Mouse (Mus musculus) midbrain, embryonic 11.5 days (tissue): Measurements from ENCODE around the gene Lypla2. TPM values are rescaled to one million over a fixed set of nuclear protein-coding genes. Genes with fewer than 3 reads are reported as not detected.
A peak's percentile ranks its signal among the peaks of the same experiment; 100 is the strongest.

Experiments used
- ATAC-seq: fragments of 200-750 bp; cut with Nextera tagmentation; 2 replicates; pipeline ENCODE4 v1.8.0; 2017; ENCODE audit warnings: moderate TSS enrichment, moderate library complexity; ENCODE audit not compliant: low FRiP score
- DNase-seq: peaks from one replicate; pipeline ENCODE4 v3.0.0; 2015; ENCODE audit warnings: low spot score; ENCODE audit errors: missing footprints
- H3K27ac ChIP-seq: fragments of 300-500 bp; sonication (generic); 2 replicates; pipeline ENCODE4 v1.5.1; 2014; ENCODE audit warnings: low read depth, low read length
- H3K27me3 ChIP-seq: fragments of 300-500 bp; sonication (generic); 2 replicates; pipeline ENCODE4 v1.6.1; 2014; ENCODE audit warnings: mild to moderate bottlenecking, low read length, moderate library complexity, mixed read lengths; ENCODE audit not compliant: control insufficient read depth, insufficient read depth
- H3K36me3 ChIP-seq: fragments of 300-500 bp; sonication (generic); 2 replicates; pipeline ENCODE4 v1.6.1; 2014; ENCODE audit warnings: mild to moderate bottlenecking, low read length, moderate library complexity, mixed read lengths; ENCODE audit not compliant: control insufficient read depth, insufficient read depth
- H3K4me1 ChIP-seq: fragments of 300-500 bp; sonication (generic); 2 replicates; pipeline ENCODE4 v1.6.1; 2014; ENCODE audit warnings: low read length; ENCODE audit not compliant: control insufficient read depth, insufficient read depth
- H3K4me2 ChIP-seq: fragments of 300-500 bp; sonication (generic); 2 replicates; pipeline ENCODE4 v1.6.1; 2014; ENCODE audit warnings: mild to moderate bottlenecking, moderate library complexity
- H3K4me3 ChIP-seq: fragments of 300-500 bp; sonication (generic); 2 replicates; pipeline ENCODE4 v1.5.1; 2014; ENCODE audit warnings: low read depth, low read length
- H3K9ac ChIP-seq: fragments of 300-500 bp; sonication (generic); 2 replicates; pipeline ENCODE4 v1.6.1; 2014; ENCODE audit warnings: low read length
- H3K9me3 ChIP-seq: fragments of 300-500 bp; sonication (generic); 2 replicates; pipeline ENCODE4 v1.6.1; 2016; ENCODE audit warnings: low read length; ENCODE audit not compliant: control insufficient read depth
- WGBS: fragments of 180-500 bp; shearing (Covaris S2); extraction: QIAGEN DNeasy Blood & Tissue Kit; methylation state at CpG from one replicate; pipeline ENCODE4 v1.1.7; 2014; 5-methylcytosine and 5-hydroxymethylcytosine counted together
- polyA plus RNA-seq: library from polyadenylated mRNA; unstranded; fragments of >200 nt; fragmentation: Nextera tagmentation; extraction: Ambion mirVana; gene quantifications from 2 replicates; pipeline ENCODE4 v1.2.1, GENCODE M21; 2014

The Lypla2 gene
- polyA plus RNA-seq, 1 experiment from 2014 or later, result 144 TPM

DNA sequence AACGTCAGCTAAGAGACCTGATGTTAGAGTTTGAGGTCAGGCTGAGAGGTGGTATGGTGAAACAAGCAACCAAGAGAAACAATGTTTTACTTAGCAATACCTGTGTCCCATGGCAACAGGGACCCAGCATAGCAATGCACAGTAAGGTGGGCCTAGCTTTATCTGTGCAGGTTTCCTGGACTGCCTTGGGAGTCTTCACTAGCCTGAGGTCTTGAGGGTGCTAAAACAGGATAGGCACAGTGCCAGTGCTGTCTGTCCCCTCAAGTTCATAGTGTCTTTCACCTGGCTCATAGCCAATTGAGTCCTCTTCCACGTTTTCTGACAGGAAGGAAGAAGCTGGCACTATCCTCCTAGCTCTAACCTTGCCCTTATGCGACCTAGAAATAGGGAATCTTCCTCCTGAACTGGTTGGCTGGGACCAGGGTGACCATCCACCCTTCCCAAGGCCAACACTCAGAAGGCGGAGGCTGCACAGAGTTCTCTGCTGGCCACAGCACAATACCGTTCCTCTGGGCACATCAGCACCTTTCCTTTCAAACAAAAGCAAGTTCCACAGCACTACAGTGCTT lies 31.8 kb upstream of the Lypla2 start:
- H3K27ac ChIP-seq, result no peak overlapping the region
- H3K9ac ChIP-seq, result no peak overlapping the region
- H3K4me1 ChIP-seq, result no peaks in the 10 kb centered on the region
- peaks cover 36% of the 10 kb centered on the region for H3K36me3 ChIP-seq
- no peaks in the 10 kb centered on the region for H3K27me3 ChIP-seq
- H3K4me3 ChIP-seq, result no peak overlapping the region
- H3K4me2 ChIP-seq, result no peak overlapping the region
- 92% methylated on average over 5 of the region's 5 CpGs for WGBS
- ATAC-seq (no peak), DNase-seq (peak; percentile 26)
- H3K9me3 ChIP-seq, result no peaks in the 10 kb centered on the region

DNA sequence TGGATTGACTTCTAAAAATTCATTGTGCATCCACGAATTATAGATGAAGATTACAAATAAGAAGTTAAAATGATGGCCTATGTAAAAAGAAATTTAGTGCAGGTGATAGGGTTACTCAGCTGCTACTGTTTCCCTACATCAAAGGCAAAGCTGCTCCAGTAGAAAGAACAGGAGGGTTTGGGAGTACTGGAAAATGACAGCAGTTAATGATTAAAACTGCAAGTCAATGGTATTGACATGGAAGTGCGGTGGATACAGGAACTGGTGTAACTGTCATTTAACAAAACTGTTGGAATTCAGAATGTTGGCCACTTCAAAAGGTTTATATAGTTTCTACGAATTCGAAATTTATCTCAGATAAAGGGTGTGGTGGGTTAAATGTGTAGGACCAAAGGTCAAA lies 22.7 kb upstream of the Lypla2 start:
- Histone ChIP-seq H3K4me2 (no peak overlapping the region), H3K4me1 (no peaks in the 10 kb centered on the region), H3K36me3 (0 out of 2 replicates have a peak, but pooled peaks cover 3% of the 10 kb centered on the region), H3K27ac (no peak overlapping the region), H3K9ac (no peak overlapping the region), H3K9me3 (peaks cover 4% of the 10 kb centered on the region; the same call in 1 of the 2 replicates), H3K4me3 (no peak overlapping the region), H3K27me3 (no peaks in the 10 kb centered on the region)
- 90% methylated on average over 4 of the region's 4 CpGs for WGBS
- no peak for ATAC-seq
- DNase-seq, result no peak

DNA sequence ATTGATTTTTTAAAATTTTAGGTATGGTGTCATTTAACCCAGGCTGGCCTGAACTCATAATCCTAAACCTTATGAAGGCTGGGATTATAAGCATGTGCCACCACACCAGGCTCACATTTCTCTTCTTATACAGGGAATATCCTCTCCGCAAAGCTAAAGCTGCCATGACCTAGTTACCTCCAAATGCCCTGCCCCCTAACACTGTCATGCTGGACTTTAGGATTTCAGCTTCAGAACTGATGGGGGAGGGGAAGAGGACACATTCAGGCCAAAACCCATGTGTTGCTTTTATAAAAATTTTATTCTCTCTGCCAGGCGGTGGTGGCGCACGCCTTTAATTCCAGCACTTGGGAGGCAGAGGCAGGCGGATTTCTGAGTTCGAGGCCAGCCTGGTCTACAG lies 21.5 kb upstream of the Lypla2 start:
- no peaks in the 10 kb centered on the region for H3K27me3 ChIP-seq
- H3K4me3 ChIP-seq, result no peak overlapping the region
- no peaks in the 10 kb centered on the region for H3K4me1 ChIP-seq
- WGBS, result 96% methylated on average over 6 of the region's 6 CpGs
- H3K36me3 ChIP-seq, result 0 out of 2 replicates have a peak, but pooled peaks cover 3% of the 10 kb centered on the region
- peaks cover 4% of the 10 kb centered on the region; the same call in 1 of the 2 replicates for H3K9me3 ChIP-seq
- no peak overlapping the region for H3K27ac ChIP-seq
- no peak overlapping the region for H3K9ac ChIP-seq
- ATAC-seq (no peak), DNase-seq (no peak)
- no peak overlapping the region for H3K4me2 ChIP-seq

DNA sequence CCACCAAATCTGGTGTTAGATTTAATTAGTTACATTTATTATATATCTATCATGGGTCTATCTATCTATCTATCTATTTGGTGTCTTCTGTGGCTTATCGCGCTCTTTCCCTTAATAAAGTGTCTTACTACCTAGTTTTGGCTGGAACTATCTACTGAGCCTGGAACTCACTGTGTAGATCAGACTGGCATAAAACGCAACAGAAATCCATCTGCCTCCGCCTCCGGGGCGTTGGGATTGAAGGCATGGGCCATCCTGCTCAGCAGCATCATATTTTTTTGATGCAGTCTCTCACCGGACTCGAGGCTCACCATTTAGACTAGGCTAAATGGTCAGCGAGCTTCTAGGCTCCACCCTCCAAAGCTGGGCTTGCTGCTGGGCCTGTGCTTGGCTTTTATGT lies 15.3 kb upstream of the Lypla2 start:
- WGBS, result 76% methylated on average over 9 of the region's 9 CpGs
- peaks cover 10% of the 10 kb centered on the region for H3K4me1 ChIP-seq
- peaks cover 7% of the 10 kb centered on the region; the same call in 1 of the 2 replicates for H3K36me3 ChIP-seq
- peak overlapping the region; percentile 96 for H3K4me3 ChIP-seq
- no peaks in the 10 kb centered on the region for H3K27me3 ChIP-seq
- H3K9ac ChIP-seq, result peak overlapping the region; percentile 94
- ATAC-seq (no peak), DNase-seq (peak; percentile 82)
- H3K4me2 ChIP-seq, result peak overlapping the region; percentile 64
- H3K27ac ChIP-seq, result no peak overlapping the region; the same call in 1 of the 2 replicates
- no peaks in the 10 kb centered on the region for H3K9me3 ChIP-seq

DNA sequence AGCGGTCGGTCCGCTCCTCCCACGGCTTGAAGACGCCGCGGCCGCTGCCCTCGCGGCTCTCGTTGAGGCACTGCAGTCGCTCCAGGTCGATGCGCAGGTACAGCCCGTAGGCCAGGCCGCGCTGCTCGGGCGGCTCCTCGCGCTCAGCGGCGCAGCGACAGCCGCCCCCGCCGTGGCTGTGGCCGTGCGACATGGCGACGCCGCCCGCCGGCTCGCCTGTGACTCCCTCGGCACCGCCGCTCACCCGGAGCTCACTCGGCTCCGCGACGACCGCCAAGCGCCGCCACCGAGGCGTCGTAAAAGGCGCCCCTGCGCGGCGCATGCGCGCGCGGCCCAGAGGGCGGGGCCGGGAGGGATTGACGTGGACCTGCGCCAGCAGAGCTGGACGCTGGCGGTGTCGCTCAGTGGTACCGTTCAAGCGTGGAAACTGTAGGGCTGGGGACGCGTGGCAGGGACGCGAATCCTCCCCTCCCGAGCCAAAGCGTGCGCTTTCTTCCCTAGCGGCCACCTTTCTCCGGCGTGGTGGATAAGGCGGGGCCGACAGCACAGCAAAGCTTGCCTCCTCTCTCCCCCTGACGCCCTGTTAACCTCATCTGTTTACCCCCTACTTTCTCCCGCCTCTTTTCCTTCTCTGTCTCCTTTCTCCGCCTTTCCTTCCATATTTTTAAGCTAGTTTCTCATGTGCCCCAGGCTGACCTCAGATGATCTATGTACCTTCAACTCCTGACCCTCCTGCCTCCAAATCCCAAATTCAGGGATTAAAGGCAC lies 14.7 kb upstream of the Lypla2 start, which contains the start of gene Pithd1:
Gene Pithd1, minus strand, starts transcription at position 322 of the 768 bp plus-strand sequence.
- ATAC-seq (peak; percentile 94), DNase-seq (peak; percentile 99)
- H3K27me3 ChIP-seq, result no peaks in the 10 kb centered on the region
- under 1% methylated on average over 63 of the region's 81 CpGs for WGBS
- H3K4me3 ChIP-seq, result peak within 1 kb of the TSS; percentile 96
- H3K36me3 ChIP-seq, result peaks cover 7% of the 10 kb centered on the region; the same call in 1 of the 2 replicates
- peak within 1 kb of the TSS; percentile 68 for H3K27ac ChIP-seq
- peak within 1 kb of the TSS; percentile 64 for H3K4me2 ChIP-seq
- no peaks in the 10 kb centered on the region for H3K9me3 ChIP-seq
- H3K4me1 ChIP-seq, result peaks cover 10% of the 10 kb centered on the region
- peak within 1 kb of the TSS; percentile 94 for H3K9ac ChIP-seq

DNA sequence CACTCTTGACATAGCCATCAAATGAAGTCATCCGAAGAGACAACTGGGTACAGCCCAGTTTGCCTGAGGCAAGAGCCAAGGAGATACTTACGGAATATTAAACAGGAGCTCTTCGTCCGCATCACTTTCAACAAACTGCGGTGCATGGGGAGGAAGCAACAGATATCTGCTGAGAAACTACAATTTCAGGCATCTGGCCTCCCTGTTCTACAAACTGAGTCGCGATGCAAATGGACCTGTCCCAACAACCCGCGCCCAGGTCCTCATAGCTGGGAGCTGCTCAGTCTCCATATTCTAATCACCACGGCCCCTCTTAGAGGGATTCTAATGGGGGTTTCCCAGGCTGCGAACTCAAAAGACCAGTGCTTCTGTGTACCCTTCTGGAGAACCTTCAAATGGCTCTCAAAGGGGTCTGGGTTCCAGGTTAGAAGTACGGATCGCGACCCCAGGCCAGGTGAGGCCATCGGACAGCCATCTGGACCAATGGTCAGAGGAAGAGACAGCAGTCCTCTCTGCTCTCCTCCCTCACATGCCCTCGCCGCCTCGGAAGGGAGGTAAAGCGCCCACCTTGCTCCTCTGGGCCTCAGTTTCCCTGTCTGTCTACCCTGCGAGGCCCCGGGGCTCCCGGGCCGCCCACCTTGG lies 14.0 kb upstream of the Lypla2 start:
- H3K36me3 ChIP-seq, result peaks cover 7% of the 10 kb centered on the region; the same call in 1 of the 2 replicates
- peak overlapping the region; percentile 94 for H3K9ac ChIP-seq
- ATAC-seq (no peak; the same call in 1 of the 2 replicates), DNase-seq (peak; percentile 95)
- peak overlapping the region; percentile 41; the same call in 1 of the 2 replicates for H3K27ac ChIP-seq
- no peaks in the 10 kb centered on the region for H3K27me3 ChIP-seq
- peak overlapping the region; percentile 64 for H3K4me2 ChIP-seq
- H3K9me3 ChIP-seq, result no peaks in the 10 kb centered on the region
- H3K4me1 ChIP-seq, result peaks cover 10% of the 10 kb centered on the region
- H3K4me3 ChIP-seq, result peak overlapping the region; percentile 96
- WGBS, result 10% methylated on average over 23 of the region's 23 CpGs

DNA sequence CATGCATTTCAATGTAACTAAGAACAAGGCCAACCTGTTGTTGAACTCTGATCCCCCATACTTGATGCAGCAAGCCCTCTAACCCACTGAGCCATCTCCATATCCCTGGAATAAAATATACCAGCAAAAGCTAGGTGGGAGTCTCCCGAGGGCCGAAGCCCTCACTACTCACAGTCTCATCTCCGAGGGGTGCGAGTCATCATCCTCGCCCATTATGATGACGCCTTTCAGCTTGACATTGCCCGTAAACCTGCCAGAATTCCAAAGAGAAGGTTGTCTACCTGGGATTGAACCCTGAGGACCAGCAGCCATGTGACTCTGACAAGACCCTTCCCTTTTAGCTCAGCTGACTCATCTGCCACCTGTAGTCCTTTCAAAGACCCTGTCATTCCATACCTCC lies 13.3 kb upstream of the Lypla2 start:
- ATAC-seq (no peak), DNase-seq (no peak)
- Histone ChIP-seq H3K4me1 (peaks cover 10% of the 10 kb centered on the region), H3K9me3 (no peaks in the 10 kb centered on the region), H3K27me3 (no peaks in the 10 kb centered on the region), H3K9ac (peak overlapping the region; percentile 94; the same call in 1 of the 2 replicates), H3K27ac (no peak overlapping the region), H3K4me3 (peak overlapping the region; percentile 96), H3K36me3 (peaks cover 7% of the 10 kb centered on the region; the same call in 1 of the 2 replicates), H3K4me2 (peak overlapping the region; percentile 64)
- 91% methylated on average over 7 of the region's 7 CpGs for WGBS

DNA sequence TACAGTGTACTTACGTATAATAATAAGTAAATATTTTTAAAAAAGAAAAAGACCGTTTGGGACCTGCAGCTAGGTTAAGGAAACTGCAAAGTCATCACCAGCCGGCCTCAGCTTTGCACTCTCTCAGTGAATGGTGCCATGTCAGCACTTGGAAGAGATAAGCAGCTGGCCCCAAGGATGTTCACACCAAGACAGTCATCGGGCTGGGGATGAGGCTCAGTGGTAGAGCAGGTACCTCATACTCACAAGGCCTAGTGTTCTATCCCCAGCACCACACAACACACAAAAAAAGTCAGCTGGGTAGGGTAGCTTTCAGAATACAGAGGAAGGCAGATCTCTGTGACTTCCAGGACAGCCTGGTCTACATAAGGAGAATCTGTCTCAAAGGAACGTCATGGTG lies 12.8 kb upstream of the Lypla2 start:
- no peak for ATAC-seq
- no peaks in the 10 kb centered on the region for H3K9me3 ChIP-seq
- peaks cover 10% of the 10 kb centered on the region for H3K4me1 ChIP-seq
- H3K4me2 ChIP-seq, result no peak overlapping the region
- WGBS, result 92% methylated on average over 5 of the region's 5 CpGs
- H3K27me3 ChIP-seq, result no peaks in the 10 kb centered on the region
- peaks cover 7% of the 10 kb centered on the region; the same call in 1 of the 2 replicates for H3K36me3 ChIP-seq
- H3K9ac ChIP-seq, result no peak overlapping the region
- DNase-seq, result peak; percentile 75
- H3K4me3 ChIP-seq, result no peak overlapping the region
- H3K27ac ChIP-seq, result no peak overlapping the region
